Mouse (Mus musculus): Measurements from ENCODE around the gene Nup160. TPM values are rescaled to one million over a fixed set of nuclear protein-coding genes. Genes with fewer than 3 reads are reported as not detected.
A peak's percentile ranks its signal among the peaks of the same experiment; 100 is the strongest.

Nup160 gene
- polyA plus RNA-seq, 2 experiments: 19.9 to 32.4 TPM

GRCm38 (mm10) chr2:90678256-90679060, 1.4 kb downstream of the Nup160 start:
- DNase-seq (ENCODE audit: low read depth in 3 of 3, low spot score in 3 of 3) (no peak), ATAC-seq (ENCODE audit: insufficient read depth) (peak; percentile 48)
- H3K4me2 ChIP-seq (ENCODE audit: low read depth): peak overlapping the region; percentile 73
- peak overlapping the region; percentile 94 for H3K9ac ChIP-seq (replicated peaks)
- H3K27ac ChIP-seq: peak overlapping the region; percentile 84
- H3K9me3 ChIP-seq (ENCODE audit: control insufficient read depth, low read length): no peaks in the 10 kb centered on the region
- WGBS (ENCODE audit: insufficient replicate concordance): 30% methylated on average over 26 of the region's 26 CpGs
- H3K27me3 ChIP-seq (ENCODE audit: control insufficient read depth, insufficient read depth, low read length): no peaks in the 10 kb centered on the region
- TF ChIP-seq EP300 (IDR thresholded peaks at IDR 0.05; ENCODE audit: low read depth) (no peak), CTCF (IDR thresholded peaks at IDR 0.05; ENCODE audit: low read depth) (peak; percentile 76)
- H3K36me3 ChIP-seq (replicated peaks; ENCODE audit: control insufficient read depth, insufficient read depth, low read depth): peaks cover 19% of the 10 kb centered on the region
- H3K4me1 ChIP-seq (replicated peaks; ENCODE audit: control insufficient read depth in 2 of 2, insufficient read depth in 2 of 2, low read length in 1 of 2): peaks cover 3 to 6% of the 10 kb centered on the region in 2 experiments
- peak overlapping the region; percentile 94 to 98 for H3K4me3 ChIP-seq (ENCODE audit: insufficient read depth in 1 of 2, low read depth in 2 of 2, low read length in 2 of 2)

- H3K9me3 ChIP-seq (ENCODE audit: control insufficient read depth, low read length): no peaks in the 10 kb centered on the region
- peak overlapping the region; percentile 84 for H3K27ac ChIP-seq
- peak overlapping the region; percentile 94 to 98 for H3K4me3 ChIP-seq (ENCODE audit: insufficient read depth in 1 of 2, low read depth in 2 of 2, low read length in 2 of 2)
- no peaks in the 10 kb centered on the region for H3K27me3 ChIP-seq (ENCODE audit: control insufficient read depth, insufficient read depth, low read length)
- peak overlapping the region; percentile 73 for H3K4me2 ChIP-seq (ENCODE audit: low read depth)
- DNase-seq (ENCODE audit: low read depth in 3 of 3, low spot score in 3 of 3) (peak; percentile 84 to 91 (median 86)), ATAC-seq (ENCODE audit: insufficient read depth) (peak; percentile 97)
- peak overlapping the region; percentile 94 for H3K9ac ChIP-seq (replicated peaks)
- WGBS (ENCODE audit: insufficient replicate concordance): under 1% methylated on average over 63 of the region's 63 CpGs
- TF ChIP-seq EP300 (IDR thresholded peaks at IDR 0.05; ENCODE audit: low read depth) (no peak), CTCF (IDR thresholded peaks at IDR 0.05; ENCODE audit: low read depth) (peak; percentile 29; the same call in 1 of the 2 replicates)
- H3K4me1 ChIP-seq (replicated peaks; ENCODE audit: control insufficient read depth in 2 of 2, insufficient read depth in 2 of 2, low read length in 1 of 2): peaks cover 3 to 6% of the 10 kb centered on the region in 2 experiments
- peaks cover 27% of the 10 kb centered on the region for H3K36me3 ChIP-seq (replicated peaks; ENCODE audit: control insufficient read depth, insufficient read depth, low read depth)
Observed at GRCm38 (mm10) chr2:90679061-90679810, 2.2 kb downstream of the Nup160 start.

- no peaks in the 10 kb centered on the region for H3K4me1 ChIP-seq (replicated peaks; ENCODE audit: control insufficient read depth in 2 of 2, insufficient read depth in 2 of 2, low read length in 1 of 2)
- H3K4me3 ChIP-seq (ENCODE audit: insufficient read depth in 1 of 2, low read depth in 2 of 2, low read length in 2 of 2): no peak overlapping the region
- DNase-seq (ENCODE audit: low read depth in 3 of 3, low spot score in 3 of 3) (no peak), ATAC-seq (ENCODE audit: insufficient read depth) (no peak)
- no peaks in the 10 kb centered on the region for H3K27me3 ChIP-seq (ENCODE audit: control insufficient read depth, insufficient read depth, low read length)
- peaks cover 93% of the 10 kb centered on the region for H3K36me3 ChIP-seq (replicated peaks; ENCODE audit: control insufficient read depth, insufficient read depth, low read depth)
- WGBS (ENCODE audit: insufficient replicate concordance): 87% methylated on average over 4 of the region's 4 CpGs
- no peaks in the 10 kb centered on the region for H3K9me3 ChIP-seq (ENCODE audit: control insufficient read depth, low read length)
- H3K27ac ChIP-seq: no peak overlapping the region
- TF ChIP-seq EP300 (IDR thresholded peaks at IDR 0.05; ENCODE audit: low read depth) (no peak), CTCF (IDR thresholded peaks at IDR 0.05; ENCODE audit: low read depth) (no peak)
- no peak overlapping the region for H3K9ac ChIP-seq (replicated peaks)
- no peak overlapping the region for H3K4me2 ChIP-seq (ENCODE audit: low read depth)
Observed at GRCm38 (mm10) chr2:90700943-90701342, 23.9 kb downstream of the Nup160 start.

GRCm38 (mm10) chr2:90708548-90708947, 31.5 kb downstream of the Nup160 start:
- Histone ChIP-seq H3K27ac (no peak overlapping the region), H3K36me3 (replicated peaks; ENCODE audit: control insufficient read depth, insufficient read depth, low read depth) (peaks cover 83% of the 10 kb centered on the region), H3K4me2 (ENCODE audit: low read depth) (no peak overlapping the region), H3K4me1 (replicated peaks; ENCODE audit: control insufficient read depth in 2 of 2, insufficient read depth in 2 of 2, low read length in 1 of 2) (no peaks in the 10 kb centered on the region), H3K9me3 (ENCODE audit: control insufficient read depth, low read length) (no peaks in the 10 kb centered on the region), H3K27me3 (ENCODE audit: control insufficient read depth, insufficient read depth, low read length) (no peaks in the 10 kb centered on the region), H3K4me3 (ENCODE audit: insufficient read depth in 1 of 2, low read depth in 2 of 2, low read length in 2 of 2) (no peak overlapping the region), H3K9ac (replicated peaks) (no peak overlapping the region)
- no peak for TF ChIP-seq EP300 (IDR thresholded peaks at IDR 0.05; ENCODE audit: low read depth)
- TF ChIP-seq CTCF (IDR thresholded peaks at IDR 0.05; ENCODE audit: low read depth): no peak
- ATAC-seq (ENCODE audit: insufficient read depth): no peak
- WGBS (ENCODE audit: insufficient replicate concordance): 85% methylated on average over 1 of the region's 1 CpGs
- DNase-seq (ENCODE audit: low read depth in 3 of 3, low spot score in 3 of 3): no peak
